Comparison of ENCODE assay signal across 16 mouse cellular contexts in genomic region chr13:41212558-41213322, GRCm38 (mm10). TPM values are rescaled to one million over a fixed set of nuclear protein-coding genes. Genes with fewer than 3 reads are reported as not detected.
DNase-seq lines count a peak whose midpoint lies in the region; ATAC-seq and TF ChIP-seq lines count a peak whose summit lies in the region.
"Had no signal": no experiment of that assay in that cellular context is flagged by ENCODE, and none has a peak within 500 bp of the region (broad histone marks: within the 10 kb centered on the region; RNA-seq: fewer than 3 reads in every experiment).

No protein-coding gene starts in this region.

- no peaks in the 10 kb centered on the region for H3K27me3 ChIP-seq in liver, adult 2 months (ENCODE audit: control insufficient read depth, insufficient read depth, low read length)
- H3K27me3 ChIP-seq in liver, embryonic 11.5 days (replicated peaks; ENCODE audit: control insufficient read depth, insufficient read depth, low read length) = no peaks in the 10 kb centered on the region
- no peaks in the 10 kb centered on the region for H3K27me3 ChIP-seq in embryonic facial prominence, embryonic 14.5 days (replicated peaks; ENCODE audit: control insufficient read depth, insufficient read depth, low read length)
- no peaks in the 10 kb centered on the region for H3K27me3 ChIP-seq in liver, postnatal 0 days (ENCODE audit: insufficient read depth, low read length)
- H3K27me3 ChIP-seq in midbrain, embryonic 14.5 days (ENCODE audit: control insufficient read depth, insufficient read depth, low read length) = no peaks in the 10 kb centered on the region
- H3K27me3 ChIP-seq: heart, embryonic 15.5 days; hindbrain, embryonic 15.5 days; neural tube, embryonic 13.5 days had no signal

- peaks cover 56% of the 10 kb centered on the region for H3K4me1 ChIP-seq in liver, adult 2 months (ENCODE audit: control insufficient read depth, insufficient read depth, low read length)
- H3K4me1 ChIP-seq in liver, embryonic 11.5 days (replicated peaks; ENCODE audit: control insufficient read depth, insufficient read depth, low read length) = peaks cover 5% of the 10 kb centered on the region; the same call in 1 of the 2 replicates
- H3K4me1 ChIP-seq in embryonic facial prominence, embryonic 14.5 days (ENCODE audit: control insufficient read depth, insufficient read depth, low read length) = 0 out of 2 replicates have a peak, but pooled peaks cover 11% of the 10 kb centered on the region
- H3K4me1 ChIP-seq in liver, postnatal 0 days (ENCODE audit: insufficient read depth) = peaks cover 14% of the 10 kb centered on the region
- H3K4me1 ChIP-seq in midbrain, embryonic 14.5 days (ENCODE audit: control insufficient read depth, insufficient read depth, low read length) = no peaks in the 10 kb centered on the region
- H3K4me1 ChIP-seq: heart, embryonic 15.5 days; hindbrain, embryonic 15.5 days had no signal

- 0 out of 2 replicates have a peak, but pooled peaks cover 3% of the 10 kb centered on the region for H3K36me3 ChIP-seq in liver, adult 2 months (ENCODE audit: control insufficient read depth, insufficient read depth, low read length)
- no peaks in the 10 kb centered on the region for H3K36me3 ChIP-seq in liver, embryonic 11.5 days (ENCODE audit: control insufficient read depth, insufficient read depth, low read length)
- H3K36me3 ChIP-seq in embryonic facial prominence, embryonic 14.5 days (ENCODE audit: control insufficient read depth, insufficient read depth, low read length) = no peaks in the 10 kb centered on the region
- H3K36me3 ChIP-seq in liver, postnatal 0 days (replicated peaks; ENCODE audit: insufficient read depth, low read length) = no peaks in the 10 kb centered on the region
- no peaks in the 10 kb centered on the region for H3K36me3 ChIP-seq in midbrain, embryonic 14.5 days (ENCODE audit: control insufficient read depth, insufficient read depth, low read length)
- H3K36me3 ChIP-seq: G1E; heart, embryonic 15.5 days; hindbrain, embryonic 15.5 days; neural tube, embryonic 13.5 days had no signal

- no peak for ATAC-seq in liver, embryonic 11.5 days (replicated peaks; ENCODE audit: low FRiP score)
- no peak for ATAC-seq in embryonic facial prominence, embryonic 14.5 days (ENCODE audit: low read depth)
- ATAC-seq in liver, postnatal 0 days = peak; percentile 73
- ATAC-seq in megakaryocyte, adult 5-6 weeks (ENCODE audit: poor library complexity, severe bottlenecking) = no peak
- no peak for ATAC-seq in midbrain, embryonic 14.5 days (ENCODE audit: low FRiP score, low TSS enrichment)

- TF ChIP-seq POLR2A in liver, adult 2 months (IDR thresholded peaks at IDR 0.05; ENCODE audit: extremely low read depth, insufficient read depth, low read length) = no peak

- WGBS in liver, adult 2 months = 25% methylated on average over 6 of the region's 6 CpGs
- 61% methylated on average over 6 of the region's 6 CpGs for WGBS in liver, embryonic 11.5 days
- WGBS in embryonic facial prominence, embryonic 14.5 days = 50% methylated on average over 6 of the region's 6 CpGs
- 55% methylated on average over 6 of the region's 6 CpGs for WGBS in liver, postnatal 0 days (ENCODE audit: insufficient replicate concordance)
- WGBS in midbrain, embryonic 14.5 days = 77% methylated on average over 6 of the region's 6 CpGs

- no peak for TF ChIP-seq EP300 in liver, postnatal 0 days (IDR thresholded peaks at IDR 0.05; ENCODE audit: low read depth)

- peak overlapping the region; percentile 70 for H3K27ac ChIP-seq in liver, adult 2 months (replicated peaks; ENCODE audit: insufficient read depth, low read depth, low read length)
- no peak overlapping the region for H3K27ac ChIP-seq in liver, embryonic 11.5 days (ENCODE audit: low read depth, low read length)
- peak overlapping the region; percentile 33; the same call in 1 of the 2 replicates for H3K27ac ChIP-seq in embryonic facial prominence, embryonic 14.5 days (replicated peaks; ENCODE audit: low read depth, low read length)
- peak overlapping the region; percentile 74 for H3K27ac ChIP-seq in liver, postnatal 0 days (ENCODE audit: low read depth)
- no peak overlapping the region for H3K27ac ChIP-seq in midbrain, embryonic 14.5 days (replicated peaks; ENCODE audit: low read depth, low read length)
- H3K27ac ChIP-seq: heart, embryonic 15.5 days; hindbrain, embryonic 15.5 days; neural tube, embryonic 13.5 days had no signal

- no peak overlapping the region; the same call in 1 of the 2 replicates for H3K4me3 ChIP-seq in liver, adult 2 months (ENCODE audit: insufficient read depth, low read depth, low read length)
- no peak overlapping the region for H3K4me3 ChIP-seq in liver, embryonic 11.5 days (ENCODE audit: low read depth, low read length)
- H3K4me3 ChIP-seq in embryonic facial prominence, embryonic 14.5 days (ENCODE audit: low read depth, low read length) = no peak overlapping the region
- no peak overlapping the region for H3K4me3 ChIP-seq in liver, postnatal 0 days (ENCODE audit: low read depth, low read length)
- H3K4me3 ChIP-seq in midbrain, embryonic 14.5 days (replicated peaks; ENCODE audit: low read depth, low read length) = no peak overlapping the region
- H3K4me3 ChIP-seq: heart, embryonic 15.5 days; hindbrain, embryonic 15.5 days; neural tube, embryonic 13.5 days had no signal

- H3K79me2 ChIP-seq in liver, adult 2 months (ENCODE audit: control insufficient read depth, insufficient read depth, low read length) = peaks cover 32% of the 10 kb centered on the region

- H3K9me3 ChIP-seq in liver, embryonic 11.5 days (ENCODE audit: control insufficient read depth, low read length) = no peaks in the 10 kb centered on the region
- H3K9me3 ChIP-seq in embryonic facial prominence, embryonic 14.5 days (ENCODE audit: control insufficient read depth, low read length) = no peaks in the 10 kb centered on the region
- no peaks in the 10 kb centered on the region for H3K9me3 ChIP-seq in liver, postnatal 0 days (ENCODE audit: low read length)
- no peaks in the 10 kb centered on the region for H3K9me3 ChIP-seq in midbrain, embryonic 14.5 days (ENCODE audit: control insufficient read depth, low read length)
- H3K9me3 ChIP-seq: G1E; heart, embryonic 15.5 days; hindbrain, embryonic 15.5 days; neural tube, embryonic 13.5 days had no signal

- peak overlapping the region; percentile 75 for H3K9ac ChIP-seq in liver, adult 2 months (ENCODE audit: low read depth, low read length)
- H3K9ac ChIP-seq in liver, embryonic 11.5 days (ENCODE audit: low read depth, low read length) = no peak overlapping the region
- H3K9ac ChIP-seq in embryonic facial prominence, embryonic 14.5 days (ENCODE audit: low read depth, low read length) = no peak overlapping the region
- H3K9ac ChIP-seq in liver, postnatal 0 days (replicated peaks) = peak overlapping the region; percentile 31; the same call in 1 of the 2 replicates
- no peak overlapping the region for H3K9ac ChIP-seq in midbrain, embryonic 14.5 days (replicated peaks; ENCODE audit: low read length)
- H3K9ac ChIP-seq: heart, embryonic 15.5 days; hindbrain, embryonic 15.5 days; neural tube, embryonic 13.5 days had no signal

- no peak overlapping the region for H3K4me2 ChIP-seq in liver, embryonic 11.5 days
- no peak overlapping the region for H3K4me2 ChIP-seq in embryonic facial prominence, embryonic 14.5 days (ENCODE audit: low read depth, low read length)
- H3K4me2 ChIP-seq in liver, postnatal 0 days (ENCODE audit: low read depth, low read length) = peak overlapping the region; percentile 55
- no peak overlapping the region for H3K4me2 ChIP-seq in midbrain, embryonic 14.5 days (ENCODE audit: low read length)
- H3K4me2 ChIP-seq: heart, embryonic 15.5 days; hindbrain, embryonic 15.5 days; neural tube, embryonic 13.5 days had no signal

- peak; percentile 98 for DNase-seq in liver, adult 2 months (ENCODE audit: extremely low read depth, low read depth, low spot score)
- no peak for DNase-seq in liver, embryonic 11.5 days (ENCODE audit: low spot score)
- peak; percentile 30 for DNase-seq in embryonic facial prominence, embryonic 14.5 days (ENCODE audit: low spot score)
- DNase-seq in kidney, adult 9 months = peak; percentile 63
- no peak for DNase-seq in liver, postnatal 0 days
- DNase-seq in embryo, embryonic 10 days (ENCODE audit: low spot score) = no peak
- no peak for DNase-seq in midbrain, embryonic 14.5 days
- DNase-seq: adrenal gland, postnatal 14 days; cerebellum, postnatal 10 days; left cerebral cortex, postnatal 4 days; thymus, adult 2 months had no signal

- no peak for TF ChIP-seq CTCF in liver, adult 2 months (IDR thresholded peaks at IDR 0.05; ENCODE audit: low read depth, low read length)
- TF ChIP-seq CTCF in liver, postnatal 0 days (IDR thresholded peaks at IDR 0.05; ENCODE audit: low read depth) = no peak

RNA-seq across cellular contexts. Expression of gene Elovl2, which starts 7.5 kb away (rescaled TPM):
- total RNA-seq in liver, adult 2 months (2014; rRNA removed) = 287 and 443 TPM in 2 replicates
- 157 and 182 TPM in 2 replicates for polyA plus RNA-seq in liver, adult 2 months (2012; rRNA removed)
- polyA plus RNA-seq in liver, embryonic 11.5 days (2014; fragmentation: Nextera tagmentation; extraction: Ambion mirVana) = 32.5 and 38.1 TPM in 2 replicates
- polyA plus RNA-seq in embryonic facial prominence, embryonic 14.5 days (2014; fragmentation: Nextera tagmentation; extraction: Ambion mirVana) = 2.8 and 4.0 TPM in 2 replicates
- polyA plus RNA-seq in liver, postnatal 0 days (2015; fragmentation: Nextera tagmentation; extraction: Ambion mirVana) = 304 and 314 TPM in 2 replicates
- not detected in 2 replicates for total RNA-seq in megakaryocyte, adult 5-6 weeks (2015)
- not detected in 2 replicates for total RNA-seq in megakaryocyte, adult 5-6 weeks (2017)
- 44.6 and 48.3 TPM in 2 replicates for polyA plus RNA-seq in midbrain, embryonic 14.5 days (2014; fragmentation: Nextera tagmentation; extraction: Ambion mirVana)
- polyA plus RNA-seq: G1E had no signal

RNA-seq across cellular contexts. Expression of gene Smim13, which starts 36.9 kb away (rescaled TPM):
- 14.6 and 20.7 TPM in 2 replicates for total RNA-seq in liver, adult 2 months (2014; rRNA removed)
- polyA plus RNA-seq in liver, adult 2 months (2012; rRNA removed) = 5.1 and 5.2 TPM in 2 replicates
- 12.6 and 16.9 TPM in 2 replicates for polyA plus RNA-seq in liver, embryonic 11.5 days (2014; fragmentation: Nextera tagmentation; extraction: Ambion mirVana)
- polyA plus RNA-seq in embryonic facial prominence, embryonic 14.5 days (2014; fragmentation: Nextera tagmentation; extraction: Ambion mirVana) = 16.2 and 19.8 TPM in 2 replicates
- 3.8 and 3.9 TPM in 2 replicates for polyA plus RNA-seq in liver, postnatal 0 days (2015; fragmentation: Nextera tagmentation; extraction: Ambion mirVana)
- 8.8 and 12.4 TPM in 2 replicates for total RNA-seq in megakaryocyte, adult 5-6 weeks (2015)
- 8.5 and 9.9 TPM in 2 replicates for total RNA-seq in megakaryocyte, adult 5-6 weeks (2017)
- 22.7 and 23.2 TPM in 2 replicates for polyA plus RNA-seq in midbrain, embryonic 14.5 days (2014; fragmentation: Nextera tagmentation; extraction: Ambion mirVana)

Comparison
In these comparisons a context has a peak if more than half of its experiments do, and no peak if none do; other contexts are left out.
1. DNase-seq: peak in liver, adult 2 months (single experiment), embryonic facial prominence, embryonic 14.5 days (single experiment) and kidney, adult 9 months (single experiment); none in liver, embryonic 11.5 days (single experiment), liver, postnatal 0 days (single experiment), embryo, embryonic 10 days (single experiment) and midbrain, embryonic 14.5 days (single experiment).
2. H3K27ac ChIP-seq: peak in liver, adult 2 months (single experiment), embryonic facial prominence, embryonic 14.5 days (single experiment) and liver, postnatal 0 days (single experiment); none in liver, embryonic 11.5 days (single experiment) and midbrain, embryonic 14.5 days (single experiment).
3. H3K9ac ChIP-seq: peak in liver, adult 2 months (single experiment) and liver, postnatal 0 days (single experiment); none in liver, embryonic 11.5 days (single experiment), embryonic facial prominence, embryonic 14.5 days (single experiment) and midbrain, embryonic 14.5 days (single experiment).